Mouse (Mus musculus) hindbrain, embryonic 11.5 days (tissue): ENCODE results near the gene Adgrd1. TPM values are rescaled to one million over a fixed set of nuclear protein-coding genes. Genes with fewer than 3 reads are reported as not detected.
A peak's percentile ranks its signal among the peaks of the same experiment; 100 is the strongest.

Experiments
- ATAC-seq: fragments of 200-750 bp; cut with Nextera tagmentation; 2 replicates; pipeline ENCODE4 v1.8.0; 2017; ENCODE audit warnings: mild to moderate bottlenecking, moderate TSS enrichment, moderate library complexity; ENCODE audit not compliant: low FRiP score
- DNase-seq: peaks from one replicate; pipeline ENCODE4 v3.0.0-alpha.2; 2015; ENCODE audit warnings: low spot score
- H3K27ac ChIP-seq: fragments of 300-500 bp; sonication (generic); 2 replicates; pipeline ENCODE4 v1.5.1; 2014; ENCODE audit warnings: mild to moderate bottlenecking, low read depth, low read length
- H3K27me3 ChIP-seq: fragments of 300-500 bp; sonication (generic); 2 replicates; pipeline ENCODE4 v1.6.1; 2014; ENCODE audit warnings: mild to moderate bottlenecking, low read length, moderate library complexity, mixed read lengths; ENCODE audit not compliant: control insufficient read depth, insufficient read depth
- H3K36me3 ChIP-seq: fragments of 300-500 bp; sonication (generic); 2 replicates; pipeline ENCODE4 v1.6.1; 2014; ENCODE audit warnings: mild to moderate bottlenecking, low read length, moderate library complexity, mixed read lengths; ENCODE audit not compliant: control insufficient read depth, insufficient read depth
- H3K4me1 ChIP-seq: fragments of 300-500 bp; sonication (generic); replicated peaks from 2 replicates; pipeline ENCODE4 v1.6.1; 2014; ENCODE audit warnings: low read length, mixed read lengths; ENCODE audit not compliant: control insufficient read depth, insufficient read depth
- H3K4me2 ChIP-seq: fragments of 300-500 bp; sonication (generic); replicated peaks from 2 replicates; pipeline ENCODE4 v1.6.1; 2014; ENCODE audit warnings: mild to moderate bottlenecking, low read depth, low read length
- H3K4me3 ChIP-seq: fragments of 300-500 bp; sonication (generic); 2 replicates; pipeline ENCODE4 v1.5.1; 2014; ENCODE audit warnings: low read depth, low read length
- H3K9ac ChIP-seq: fragments of 300-500 bp; sonication (generic); 2 replicates; pipeline ENCODE4 v1.6.1; 2014; ENCODE audit warnings: low read depth, low read length
- H3K9me3 ChIP-seq: fragments of 300-500 bp; sonication (generic); 2 replicates; pipeline ENCODE4 v1.6.1; 2016; ENCODE audit warnings: low read length; ENCODE audit not compliant: control insufficient read depth
- WGBS: fragments of 180-500 bp; shearing (Covaris S2); extraction: QIAGEN DNeasy Blood & Tissue Kit; methylation state at CpG from one replicate; pipeline ENCODE4 v1.1.7; 2014; 5-methylcytosine and 5-hydroxymethylcytosine counted together
- polyA plus RNA-seq: library from polyadenylated mRNA; unstranded; fragments of >200 nt; fragmentation: Nextera tagmentation; extraction: Ambion mirVana; gene quantifications from 2 replicates; pipeline ENCODE4 v1.2.1, GENCODE M21; 2014

The Adgrd1 gene
- polyA plus RNA-seq, 1 experiment from 2014 or later: 0.05 TPM

DNA sequence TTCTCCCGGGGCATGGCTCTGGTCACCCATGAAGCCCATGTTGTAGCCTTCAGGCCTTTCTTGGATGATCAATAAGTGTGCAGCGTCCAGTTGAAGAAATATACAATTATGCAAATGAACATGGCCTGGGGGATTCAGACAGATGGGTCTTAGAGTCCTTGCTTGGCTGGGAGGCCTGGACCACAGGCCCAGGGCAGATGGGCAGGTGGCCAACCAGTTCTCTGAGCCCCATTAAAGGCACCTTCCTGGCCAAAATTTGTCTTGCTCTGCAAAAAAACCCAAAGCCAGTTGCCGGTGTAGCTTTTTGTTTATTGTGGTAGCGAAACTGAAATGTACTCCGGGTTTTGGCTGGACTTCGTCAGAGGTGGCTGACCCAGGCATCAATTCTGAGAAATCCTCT is 92.5 kb downstream of the Adgrd1 start:
- Histone ChIP-seq H3K4me2 (no peak overlapping the region), H3K27ac (no peak overlapping the region), H3K36me3 (no peaks in the 10 kb centered on the region), H3K9ac (no peak overlapping the region), H3K4me1 (no peaks in the 10 kb centered on the region), H3K27me3 (no peaks in the 10 kb centered on the region), H3K4me3 (no peak overlapping the region), H3K9me3 (no peaks in the 10 kb centered on the region)
- DNase-seq: no peak
- ATAC-seq: no peak
- 79% methylated on average over 6 of the region's 6 CpGs for WGBS

DNA sequence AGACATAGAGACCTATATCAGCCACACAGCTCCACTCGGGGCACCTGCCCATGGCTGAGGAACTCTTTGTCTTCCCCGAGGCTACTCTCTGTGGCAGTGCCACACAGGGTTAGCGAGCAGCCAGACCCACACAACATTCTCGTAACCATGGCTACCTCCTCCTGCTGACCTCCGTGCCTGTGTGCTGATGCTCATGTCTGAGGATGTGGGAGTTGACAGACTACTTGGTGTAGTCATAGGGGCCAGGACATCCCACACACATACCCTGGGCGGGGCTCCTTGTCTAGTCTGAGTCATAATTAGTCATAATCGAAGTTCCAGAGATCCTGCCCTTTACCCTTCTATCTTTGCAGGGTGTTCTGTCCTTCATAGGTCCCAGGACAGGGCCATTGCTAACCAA is 93.5 kb downstream of the Adgrd1 start:
- ATAC-seq (0 out of 2 replicates have a peak, but pooled peaks have one; percentile 30), DNase-seq (no peak)
- Histone ChIP-seq H3K27ac (no peak overlapping the region), H3K36me3 (no peaks in the 10 kb centered on the region), H3K4me3 (no peak overlapping the region), H3K9ac (no peak overlapping the region), H3K27me3 (no peaks in the 10 kb centered on the region), H3K4me2 (no peak overlapping the region), H3K9me3 (no peaks in the 10 kb centered on the region), H3K4me1 (no peaks in the 10 kb centered on the region)
- WGBS: 64% methylated on average over 7 of the region's 7 CpGs

DNA sequence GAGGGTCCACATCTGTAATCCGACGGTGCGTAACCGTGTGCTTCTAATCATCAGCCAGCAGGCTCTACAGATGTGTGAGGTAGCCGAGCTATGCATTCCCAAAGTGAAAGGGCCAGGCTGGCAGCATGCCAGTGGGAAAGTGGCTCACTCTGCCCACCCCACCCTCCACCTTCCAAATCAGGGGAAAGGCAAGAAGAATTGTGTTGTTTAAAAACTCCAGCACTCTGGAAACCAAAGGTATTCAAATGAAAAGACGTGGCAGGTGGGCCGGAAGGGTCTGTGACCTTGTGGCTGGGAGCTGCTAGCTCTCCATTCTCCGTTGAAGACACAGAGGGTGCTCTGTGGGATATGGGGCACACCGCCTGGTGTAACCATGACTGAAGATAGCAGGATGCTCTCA is 100.0 kb downstream of the Adgrd1 start:
- H3K4me1 ChIP-seq: 0 out of 2 replicates have a peak, but pooled peaks cover 5% of the 10 kb centered on the region
- no peak for DNase-seq
- H3K36me3 ChIP-seq: no peaks in the 10 kb centered on the region
- 63% methylated on average over 9 of the region's 9 CpGs for WGBS
- no peak overlapping the region for H3K4me2 ChIP-seq
- no peak overlapping the region for H3K9ac ChIP-seq
- no peak for ATAC-seq
- H3K4me3 ChIP-seq: no peak overlapping the region
- no peak overlapping the region for H3K27ac ChIP-seq
- H3K27me3 ChIP-seq: no peaks in the 10 kb centered on the region
- H3K9me3 ChIP-seq: no peaks in the 10 kb centered on the region

DNA sequence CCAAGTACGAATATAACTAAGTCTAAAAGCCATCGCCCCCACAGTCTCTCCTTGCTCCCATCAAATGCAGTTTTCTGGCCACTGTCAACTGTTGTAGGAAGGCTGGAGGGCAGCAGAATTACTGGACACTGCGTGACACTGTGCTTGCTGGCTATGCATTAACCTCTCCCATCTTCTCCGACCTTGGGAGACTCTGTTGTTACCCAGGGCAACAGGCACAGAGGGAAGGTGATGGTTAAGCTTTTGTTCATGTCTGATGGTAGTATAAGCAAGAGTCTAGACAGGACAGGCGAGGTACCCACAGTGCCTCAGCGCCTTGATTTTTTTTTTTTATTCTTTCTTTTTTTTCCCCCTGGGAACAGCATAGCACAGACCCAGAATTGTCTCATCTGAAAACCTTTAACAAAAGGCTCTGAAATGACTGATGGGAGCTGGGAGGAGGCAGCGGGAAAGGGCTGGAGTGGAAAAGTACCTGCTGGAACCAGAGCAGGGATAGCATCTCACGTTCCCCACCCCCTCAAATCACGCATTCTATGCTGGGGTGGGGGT is 100.5 kb downstream of the Adgrd1 start:
- ATAC-seq (peak; percentile 47; the same call in 1 of the 2 replicates), DNase-seq (peak; percentile 29)
- Histone ChIP-seq H3K9ac (no peak overlapping the region), H3K27ac (no peak overlapping the region), H3K4me3 (no peak overlapping the region), H3K4me2 (no peak overlapping the region), H3K27me3 (no peaks in the 10 kb centered on the region), H3K4me1 (0 out of 2 replicates have a peak, but pooled peaks cover 5% of the 10 kb centered on the region), H3K9me3 (no peaks in the 10 kb centered on the region), H3K36me3 (no peaks in the 10 kb centered on the region)
- WGBS: 55% methylated on average over 9 of the region's 9 CpGs

DNA sequence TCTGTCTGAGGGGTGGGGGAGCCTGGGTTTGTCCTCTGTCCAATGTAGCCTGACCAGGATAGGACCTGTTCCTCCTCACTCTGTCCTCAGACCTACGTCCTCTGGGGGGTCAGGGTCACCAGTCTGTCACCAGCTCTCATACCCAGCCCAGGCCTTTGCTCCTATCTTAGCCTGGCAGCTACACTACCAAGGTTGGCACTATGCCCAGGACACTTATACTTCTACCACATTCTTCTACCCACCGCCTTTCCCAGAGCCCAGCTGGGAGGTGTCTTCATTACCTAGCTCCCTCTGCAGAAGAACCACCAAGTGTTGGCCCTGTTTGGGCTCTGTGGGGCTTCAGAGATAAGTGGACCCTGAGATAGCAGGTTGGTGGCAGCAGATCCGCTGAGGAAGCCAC is 103.6 kb downstream of the Adgrd1 start:
- ATAC-seq (no peak), DNase-seq (no peak)
- H3K4me2 ChIP-seq: no peak overlapping the region
- 0 out of 2 replicates have a peak, but pooled peaks cover 5% of the 10 kb centered on the region for H3K4me1 ChIP-seq
- no peak overlapping the region for H3K9ac ChIP-seq
- no peak overlapping the region for H3K27ac ChIP-seq
- H3K36me3 ChIP-seq: no peaks in the 10 kb centered on the region
- H3K27me3 ChIP-seq: no peaks in the 10 kb centered on the region
- WGBS: 85% methylated on average over 3 of the region's 3 CpGs
- no peaks in the 10 kb centered on the region for H3K9me3 ChIP-seq
- no peak overlapping the region for H3K4me3 ChIP-seq

DNA sequence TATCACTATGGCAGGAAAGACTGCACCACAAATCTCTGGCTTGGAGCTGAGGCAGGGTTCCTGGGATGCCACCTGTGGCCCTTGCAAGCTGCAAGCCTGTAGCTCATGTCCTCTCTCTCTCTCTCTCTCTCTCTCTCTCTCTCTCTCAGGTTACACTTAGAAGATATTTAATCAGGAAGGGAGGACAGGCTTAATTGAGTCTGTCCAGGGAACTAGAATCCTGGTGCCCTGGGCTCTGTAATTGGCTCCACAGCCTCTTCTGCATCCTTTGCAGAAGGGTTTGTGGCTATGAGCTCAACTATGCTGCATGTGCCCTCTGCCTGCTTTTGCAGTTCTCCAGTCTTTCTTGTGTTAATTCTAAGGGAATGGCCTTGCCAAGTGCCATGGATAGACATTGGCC is 111.7 kb downstream of the Adgrd1 start:
- no peak for ATAC-seq
- no peak overlapping the region for H3K4me2 ChIP-seq
- no peak overlapping the region for H3K4me3 ChIP-seq
- H3K27me3 ChIP-seq: no peaks in the 10 kb centered on the region
- no peaks in the 10 kb centered on the region for H3K36me3 ChIP-seq
- H3K9me3 ChIP-seq: no peaks in the 10 kb centered on the region
- H3K27ac ChIP-seq: no peak overlapping the region
- DNase-seq: no peak
- peaks cover 6% of the 10 kb centered on the region; the same call in 1 of the 2 replicates for H3K4me1 ChIP-seq
- no peak overlapping the region for H3K9ac ChIP-seq

DNA sequence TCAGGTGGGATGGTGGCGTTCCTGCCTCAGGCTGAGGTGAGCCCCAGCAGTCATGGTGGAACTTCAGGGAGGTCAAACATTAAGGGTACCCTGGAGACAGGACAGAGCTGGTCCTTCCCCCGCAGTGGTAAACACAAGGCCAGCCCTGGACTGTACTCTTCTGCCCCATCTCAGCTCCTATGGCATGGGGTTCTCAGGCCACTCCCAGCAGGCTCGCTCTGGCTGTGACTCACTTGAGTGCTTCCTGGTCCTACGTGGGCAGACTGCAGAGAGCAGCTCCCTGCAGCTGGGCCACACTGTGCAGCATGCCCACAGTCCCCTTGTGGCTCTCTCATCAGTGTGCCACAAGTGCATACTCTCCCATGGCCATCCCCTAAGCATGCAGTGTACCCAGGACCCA is 112.3 kb downstream of the Adgrd1 start:
- Histone ChIP-seq H3K27me3 (no peaks in the 10 kb centered on the region), H3K4me1 (peaks cover 6% of the 10 kb centered on the region; the same call in 1 of the 2 replicates), H3K27ac (no peak overlapping the region), H3K9ac (no peak overlapping the region), H3K9me3 (no peaks in the 10 kb centered on the region), H3K36me3 (no peaks in the 10 kb centered on the region), H3K4me2 (no peak overlapping the region), H3K4me3 (no peak overlapping the region)
- 74% methylated on average over 4 of the region's 4 CpGs for WGBS
- no peak for ATAC-seq
- DNase-seq: no peak

DNA sequence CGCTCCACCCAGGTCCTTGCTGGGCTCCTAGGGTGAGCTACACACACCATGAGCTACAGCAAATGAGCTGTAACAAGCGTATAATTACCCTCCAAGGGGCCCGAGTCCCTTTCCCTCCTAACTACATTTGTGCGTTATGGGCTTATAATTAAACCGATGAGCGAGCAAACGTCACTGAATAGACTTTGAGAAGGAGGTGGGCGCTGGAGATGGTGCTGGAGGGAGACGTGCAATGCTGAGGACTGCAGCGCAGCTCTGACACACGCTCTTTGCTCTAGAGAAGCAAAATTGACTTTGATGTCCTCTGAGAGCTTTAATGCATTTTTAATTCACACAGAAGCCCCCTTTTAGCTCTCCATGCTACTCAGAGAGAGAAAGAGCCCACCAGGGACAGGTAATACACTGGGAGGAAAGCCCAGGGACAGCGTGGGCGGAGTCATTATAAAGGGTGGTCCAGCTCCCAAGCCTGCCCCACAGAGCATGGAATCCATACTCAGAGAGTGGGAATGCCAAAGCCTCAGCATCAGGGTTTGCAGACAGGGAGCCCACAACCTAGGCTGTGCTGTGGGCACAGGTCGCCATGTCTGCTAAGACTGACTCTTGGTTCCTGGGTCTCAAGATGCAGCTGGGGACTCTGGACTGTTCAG is 115.0 kb downstream of the Adgrd1 start:
- ATAC-seq (no peak), DNase-seq (no peak)
- no peak overlapping the region for H3K27ac ChIP-seq
- peaks cover 6% of the 10 kb centered on the region; the same call in 1 of the 2 replicates for H3K4me1 ChIP-seq
- H3K9me3 ChIP-seq: no peaks in the 10 kb centered on the region
- H3K27me3 ChIP-seq: no peaks in the 10 kb centered on the region
- no peaks in the 10 kb centered on the region for H3K36me3 ChIP-seq
- H3K4me3 ChIP-seq: no peak overlapping the region
- 54% methylated on average over 14 of the region's 14 CpGs for WGBS
- no peak overlapping the region for H3K4me2 ChIP-seq
- H3K9ac ChIP-seq: no peak overlapping the region

DNA sequence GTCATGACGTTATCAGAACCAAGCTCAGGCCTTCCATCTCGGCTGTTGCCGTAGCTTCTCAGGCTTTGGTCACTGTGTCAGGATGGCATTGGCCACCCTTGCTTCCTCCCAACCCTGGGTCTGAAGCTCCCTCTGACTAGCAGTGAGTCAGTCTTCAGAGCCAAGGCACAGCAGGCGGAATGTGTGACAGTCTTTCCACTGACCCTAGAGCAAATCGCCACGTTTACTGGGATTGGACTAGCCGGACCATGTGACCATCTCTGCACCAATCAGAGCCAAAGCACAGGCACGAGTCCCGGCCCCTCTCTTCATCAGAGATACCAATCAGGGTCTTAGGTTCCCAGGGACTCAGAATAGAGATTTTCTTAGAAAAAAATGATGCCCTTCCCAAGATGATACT is 117.5 kb downstream of the Adgrd1 start:
- Histone ChIP-seq H3K27ac (no peak overlapping the region), H3K9ac (no peak overlapping the region), H3K4me1 (peaks cover 8% of the 10 kb centered on the region), H3K9me3 (no peaks in the 10 kb centered on the region), H3K4me3 (no peak overlapping the region), H3K36me3 (no peaks in the 10 kb centered on the region), H3K27me3 (no peaks in the 10 kb centered on the region), H3K4me2 (no peak overlapping the region)
- DNase-seq (peak; percentile 33), ATAC-seq (no peak)
- WGBS: 49% methylated on average over 9 of the region's 9 CpGs
